Mouse (Mus musculus): ENCODE measurements at regions not wholly inside any gene's neighbourhood (a gene's known extent, or its start where the extent isn't known, plus 50 kb on each side); places are given as distances from the start of the nearest gene placed in this dataset.

DNA sequence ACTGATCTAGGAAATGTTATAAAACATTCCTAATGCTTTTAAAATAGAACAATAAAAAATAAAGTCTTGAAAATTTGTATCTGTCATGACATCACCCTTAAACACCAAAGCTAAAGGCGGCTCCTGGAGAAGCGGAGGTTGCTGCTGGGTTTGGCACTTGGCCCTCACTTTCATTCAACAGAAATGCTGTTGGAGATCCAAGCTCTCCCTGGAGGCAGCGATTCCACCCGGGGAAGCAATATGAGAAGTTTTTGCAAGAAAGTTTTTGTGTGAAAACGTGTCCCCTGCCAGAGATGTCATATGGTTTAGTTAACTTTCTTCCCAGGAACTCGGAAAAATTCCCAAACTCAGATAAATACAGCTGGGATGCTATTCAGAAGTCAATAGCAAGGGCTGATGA, 51.5 kb upstream of the Map4k3 start:
- no peak overlapping the region for H3K4me3 ChIP-seq (ENCODE audit: low read depth, low read length)
- H3K4me1 ChIP-seq (ENCODE audit: control insufficient read depth, insufficient read depth, low read length): no peaks in the 10 kb centered on the region
- H3K27ac ChIP-seq (ENCODE audit: insufficient read depth, low read length): no peak overlapping the region
- H3K27me3 ChIP-seq (ENCODE audit: control insufficient read depth, insufficient read depth, low read length, poor library complexity, severe bottlenecking): no peaks in the 10 kb centered on the region
- TF ChIP-seq CTCF (IDR thresholded peaks at IDR 0.05; ENCODE audit: low read depth, low read length): no peak
- no peak for TF ChIP-seq POLR2A (IDR thresholded peaks at IDR 0.05; ENCODE audit: insufficient read depth, low read length)
- TF ChIP-seq EP300 (IDR thresholded peaks at IDR 0.05; ENCODE audit: insufficient read depth, low read depth, low read length): no peak
- H3K9ac ChIP-seq (ENCODE audit: low read depth, poor library complexity, severe bottlenecking): no peak overlapping the region
- peaks cover 7% of the 10 kb centered on the region for H3K9me3 ChIP-seq (replicated peaks; ENCODE audit: control insufficient read depth, insufficient read depth, low read length, poor library complexity, severe bottlenecking)
- no peaks in the 10 kb centered on the region for H3K36me3 ChIP-seq (ENCODE audit: control insufficient read depth, insufficient read depth, low read length, poor library complexity, severe bottlenecking)
